Mouse (Mus musculus) brain, embryonic 14.5 days (tissue): Measurements from ENCODE around the gene Mid1.
"Not testable (repeated sequence)": the region's sequence is repeated elsewhere in the genome, so short reads cannot be mapped to it uniquely, and the experiment has no call there.

Source experiments
- CTCF ChIP-seq: fragments of 200-500 bp; IDR thresholded peaks from 2 replicates; pipeline ENCODE4 v1.5.1; 2012; ENCODE audit warnings: inconsistent platforms, mild to moderate bottlenecking, moderate library complexity, borderline replicate concordance; ENCODE audit not compliant: insufficient read depth, insufficient read length; ENCODE audit errors: extremely low read depth
- POLR2A ChIP-seq: fragments of 200-500 bp; IDR thresholded peaks from 2 replicates; pipeline ENCODE4 v1.6.1; 2012; ENCODE audit warnings: mild to moderate bottlenecking, inconsistent platforms, borderline replicate concordance; ENCODE audit not compliant: poor library complexity, insufficient read depth, insufficient read length, severe bottlenecking; ENCODE audit errors: extremely low read depth

- not testable (repeated sequence) for TF ChIP-seq CTCF, POLR2A
Measured at GRCm38 (mm10) chrX:170008584-170008983, 323.6 kb downstream of the Mid1 start.
